Mouse (Mus musculus): Measurements from ENCODE around the gene Plce1.

Gene Plce1

DNA sequence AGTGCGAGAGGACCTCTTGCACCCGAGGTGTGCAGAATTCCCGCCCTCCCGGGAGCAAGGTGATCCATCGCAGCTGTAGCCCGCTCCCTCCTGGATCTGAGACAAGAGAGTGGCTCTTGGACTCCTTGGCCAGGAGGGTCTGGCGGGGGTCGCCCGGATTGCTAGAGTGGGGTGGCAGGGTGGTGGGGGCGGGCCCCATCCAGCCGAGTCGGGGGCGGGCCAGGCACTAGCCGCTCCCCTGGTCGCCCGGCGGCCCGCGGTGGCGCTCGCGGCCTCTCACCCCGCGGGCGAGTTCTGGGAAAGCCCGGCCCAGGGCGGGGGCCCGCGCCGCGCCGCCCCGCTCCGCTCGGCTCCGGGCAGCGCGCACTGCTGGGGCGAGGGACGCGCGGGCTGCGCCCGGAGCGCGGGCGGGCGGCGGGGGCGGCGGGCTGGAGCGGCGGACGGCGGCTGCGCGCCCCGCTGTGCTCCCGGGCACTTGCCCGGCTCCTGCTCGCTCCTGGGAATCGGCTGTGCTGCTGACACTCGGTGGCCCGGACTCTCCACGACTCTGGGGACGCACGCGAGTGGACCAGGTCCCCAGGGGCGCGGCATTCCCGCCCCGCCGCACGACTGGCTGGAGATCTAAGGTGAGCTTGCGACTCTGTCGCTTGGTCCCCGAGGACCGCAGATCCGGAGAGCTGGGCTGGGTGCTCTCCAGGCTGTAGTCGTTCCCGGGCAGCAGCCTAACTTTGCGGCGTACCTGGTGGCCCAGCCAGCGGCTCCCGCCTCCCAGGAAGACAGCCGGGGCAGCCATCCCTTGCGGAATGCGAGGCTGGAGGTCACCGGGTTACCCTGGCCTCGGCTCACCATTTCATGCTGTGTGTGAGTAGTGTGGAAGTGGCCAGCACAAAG lies at the start of gene Plce1:
Gene Plce1, plus strand, starts transcription at position 379 of the 891 bp plus-strand sequence.
- DNase-seq = peak; percentile 71

DNA sequence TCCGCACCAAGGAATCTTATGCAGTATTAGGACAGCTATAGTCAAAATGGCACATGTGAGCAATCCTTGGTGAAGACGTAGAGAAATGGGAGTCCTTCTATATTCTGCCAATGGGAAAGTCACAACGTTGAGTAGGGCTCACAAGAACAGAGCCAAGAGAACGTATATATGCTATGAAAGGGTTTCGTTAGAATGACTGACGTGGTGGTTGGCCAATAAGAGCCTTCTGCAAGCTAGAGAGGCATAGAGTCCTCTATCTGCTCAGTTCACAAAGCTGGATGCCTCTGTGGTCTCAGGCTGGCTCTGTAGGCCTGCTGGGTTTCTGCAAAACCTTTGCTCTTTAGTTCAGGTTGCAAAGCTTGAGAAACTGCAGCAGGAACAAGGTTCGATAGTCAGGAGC lies 49.6 kb upstream of the Plce1 start:
- no peak for DNase-seq

DNA sequence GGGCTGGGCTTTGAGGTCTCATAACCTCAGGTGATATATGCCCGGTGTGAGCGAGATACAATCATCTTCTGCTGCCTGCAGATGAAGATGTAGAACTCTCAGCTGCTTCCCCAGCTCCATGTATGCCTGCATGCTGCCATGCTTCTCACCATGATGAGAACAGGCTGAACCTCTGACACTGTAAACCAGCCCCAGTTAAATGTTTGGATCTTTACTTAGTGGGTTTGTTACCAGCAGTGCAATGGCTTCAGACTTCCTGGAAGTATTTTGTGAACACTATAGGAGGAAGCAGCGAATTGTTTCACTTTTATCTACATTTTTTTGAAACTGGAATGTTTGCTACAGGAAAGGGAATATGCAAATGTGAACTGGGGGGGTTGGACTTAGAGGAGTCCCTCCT lies 48.9 kb upstream of the Plce1 start:
- no peak for DNase-seq

DNA sequence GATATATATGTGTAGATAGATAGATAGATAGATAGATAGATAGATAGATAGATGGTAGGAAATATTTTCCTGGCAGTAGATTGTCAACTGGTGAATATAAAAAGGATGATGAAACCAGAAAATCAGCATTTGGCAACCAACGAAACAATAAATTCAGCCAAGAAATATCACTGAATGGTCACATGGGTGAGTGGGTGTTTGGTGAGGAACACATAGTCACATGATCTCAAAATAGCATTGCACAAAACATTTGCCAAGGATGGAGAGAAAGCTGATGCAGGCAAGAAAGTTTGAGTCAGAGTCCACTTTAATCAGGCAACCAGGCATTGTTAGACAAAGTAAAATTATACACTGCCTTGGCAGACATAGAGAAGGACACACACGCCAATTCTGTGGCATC lies 47.5 kb upstream of the Plce1 start:
- no peak for DNase-seq

DNA sequence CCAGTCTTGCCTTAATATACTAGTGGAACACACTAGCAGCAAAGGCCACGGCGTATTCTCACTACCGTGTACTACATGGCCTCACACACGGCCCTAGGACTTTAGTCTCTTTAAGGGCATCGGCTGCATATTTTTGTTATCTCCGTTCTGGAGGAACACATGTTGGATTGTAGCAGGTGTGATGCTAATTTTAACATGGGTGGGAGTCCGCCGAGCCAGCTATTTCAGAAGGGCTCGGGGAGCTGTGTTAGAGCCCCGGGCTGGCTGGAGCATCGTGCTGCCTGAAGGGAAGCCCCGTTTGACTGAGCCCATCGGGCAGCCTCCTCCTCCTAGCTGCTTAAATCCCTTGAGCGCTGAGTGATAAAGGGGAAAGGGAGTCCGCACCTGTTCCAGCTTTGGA lies 45.7 kb upstream of the Plce1 start:
- DNase-seq = no peak

DNA sequence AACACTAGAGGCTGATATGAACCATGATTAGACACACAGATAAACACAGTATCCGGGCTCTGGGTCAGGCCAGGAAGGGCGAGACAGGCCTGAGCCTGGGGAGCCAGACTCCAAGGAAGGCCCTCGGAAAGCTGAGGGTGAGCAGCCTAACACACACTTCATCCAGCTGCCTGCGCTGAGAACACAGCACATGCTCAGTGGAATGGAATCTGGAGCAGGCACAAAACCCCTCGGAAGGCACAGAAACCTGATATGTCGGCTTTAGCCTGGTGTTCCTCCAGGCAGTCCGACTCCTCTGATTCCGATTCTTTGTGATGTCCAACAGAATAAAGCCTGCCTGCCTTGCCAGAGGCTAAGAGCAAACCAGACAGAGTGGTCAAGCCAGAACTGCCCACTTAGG lies 39.0 kb upstream of the Plce1 start:
- no peak for DNase-seq

DNA sequence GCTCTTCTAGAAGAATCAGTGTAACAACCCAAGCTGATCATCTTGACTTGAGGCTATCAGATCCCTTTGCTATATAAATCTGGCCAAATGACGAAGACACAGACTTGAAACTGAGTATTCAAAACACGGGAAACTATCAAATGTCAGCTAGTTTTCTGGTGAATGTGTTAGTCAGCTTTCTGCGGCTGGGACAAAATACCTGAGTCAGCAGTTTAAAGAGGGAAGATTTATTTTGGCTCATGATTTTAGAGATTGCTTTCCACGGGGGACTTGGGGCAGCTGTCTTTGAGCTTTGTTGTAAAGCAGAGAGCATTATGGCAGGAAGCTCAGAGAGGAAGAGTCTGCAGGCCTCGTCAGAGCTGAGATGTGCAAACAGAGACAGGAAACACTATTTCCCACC lies 35.2 kb upstream of the Plce1 start:
- DNase-seq = no peak

DNA sequence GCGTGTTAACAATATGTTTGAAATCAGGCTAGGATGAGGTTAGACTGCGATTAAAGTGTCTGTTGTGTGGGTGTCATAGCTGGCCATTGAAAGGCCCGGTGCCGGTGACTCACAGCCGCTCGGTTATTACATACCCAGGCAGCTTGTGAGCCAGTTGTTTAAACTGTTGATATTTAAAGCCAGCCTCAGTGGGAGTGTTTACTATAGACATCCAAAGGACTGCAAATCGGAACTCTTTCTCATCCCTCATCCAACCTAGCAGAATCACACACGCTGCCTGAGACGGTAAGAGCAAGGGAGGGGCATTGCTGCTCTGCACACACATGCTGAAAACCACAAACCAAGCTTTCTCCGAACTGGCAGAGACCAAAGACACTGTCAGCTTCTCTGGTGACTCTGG lies 25.7 kb upstream of the Plce1 start:
- DNase-seq = no peak

DNA sequence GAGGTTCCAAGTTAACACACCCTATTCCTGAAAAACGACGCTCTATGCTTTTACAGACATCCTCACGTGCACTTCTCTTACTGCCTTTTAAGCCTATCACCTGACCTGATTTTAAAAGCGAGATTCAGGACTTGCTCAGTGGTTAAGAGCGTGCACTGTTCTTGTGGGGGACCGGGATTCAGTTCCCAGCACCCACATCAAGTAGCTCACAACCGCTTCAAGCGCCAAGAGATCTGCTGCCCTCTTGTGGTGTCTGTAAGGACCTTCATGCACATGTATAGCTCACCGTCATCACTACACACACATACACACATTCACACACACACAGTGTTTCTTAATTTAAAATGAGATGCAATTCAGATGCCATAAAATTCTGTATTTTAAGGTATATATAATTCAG lies 21.9 kb upstream of the Plce1 start:
- no peak for DNase-seq

DNA sequence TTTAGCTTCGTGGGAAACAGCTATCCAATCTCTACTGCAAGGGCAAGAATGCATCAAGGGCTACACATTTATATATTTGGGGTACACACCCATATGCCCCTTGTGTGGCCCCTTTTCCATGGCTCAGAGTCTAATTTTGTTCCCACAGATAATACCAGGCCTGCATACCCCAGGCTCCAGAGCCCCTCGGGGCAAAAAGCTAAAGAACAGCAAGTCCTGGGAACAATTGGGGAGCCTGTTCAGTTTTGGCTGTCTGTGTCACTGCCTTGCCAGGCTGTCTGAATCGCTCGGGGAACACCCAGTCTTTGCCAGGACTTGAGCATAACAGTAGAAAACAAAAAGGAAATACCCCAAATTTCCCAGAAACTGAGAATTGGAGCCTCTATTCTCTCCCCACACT lies 20.2 kb upstream of the Plce1 start:
- no peak for DNase-seq

DNA sequence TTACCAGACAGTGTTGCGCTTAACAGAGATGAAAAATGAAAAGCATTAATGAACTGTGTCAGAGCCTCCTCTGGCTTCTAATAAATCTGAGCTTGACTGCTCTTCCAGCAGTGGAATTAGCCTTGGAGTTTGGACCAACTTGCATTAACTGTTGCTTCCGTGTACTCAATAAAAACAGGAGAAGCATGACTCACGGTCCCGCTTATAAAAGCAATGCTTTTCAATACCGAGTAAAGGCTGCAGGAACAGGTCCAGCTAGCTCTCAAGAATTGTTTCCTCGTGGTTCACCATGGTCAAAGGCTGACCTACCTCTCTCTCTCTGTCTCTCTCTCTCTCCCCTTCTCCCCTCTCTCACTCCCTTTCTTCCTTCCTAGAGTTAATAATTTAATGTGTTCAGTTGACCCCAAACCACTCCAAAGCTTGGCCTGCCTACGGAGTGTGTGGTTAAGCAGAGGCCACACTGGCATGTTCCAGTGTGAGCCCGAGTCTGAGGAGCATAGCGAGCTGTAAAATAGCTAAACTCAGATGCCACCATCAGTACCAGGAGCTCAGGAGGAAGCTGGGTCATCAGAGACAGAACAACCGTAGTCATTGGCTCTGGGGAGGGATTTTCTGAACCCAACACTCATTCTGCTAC lies 10.5 kb upstream of the Plce1 start:
- DNase-seq = no peak

DNA sequence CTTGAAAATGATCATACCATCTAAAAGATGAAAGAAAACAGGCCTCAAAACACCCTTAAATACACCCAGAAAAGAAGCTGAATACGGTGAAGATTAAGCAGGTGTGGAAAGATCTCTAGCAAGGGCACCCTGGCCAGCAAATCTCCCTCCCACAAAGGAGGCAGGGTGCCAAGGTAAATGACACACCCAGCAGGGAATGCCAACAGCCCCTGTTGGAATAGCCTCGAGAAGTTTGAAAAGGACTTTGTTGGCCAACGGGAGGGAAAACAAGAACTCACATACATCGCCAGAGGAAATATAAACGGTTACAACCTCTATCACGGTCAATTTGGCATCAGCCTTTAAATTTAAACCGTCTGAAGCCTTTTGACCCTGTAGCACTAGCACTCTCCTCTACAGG lies 5.5 kb upstream of the Plce1 start:
- DNase-seq = no peak

DNA sequence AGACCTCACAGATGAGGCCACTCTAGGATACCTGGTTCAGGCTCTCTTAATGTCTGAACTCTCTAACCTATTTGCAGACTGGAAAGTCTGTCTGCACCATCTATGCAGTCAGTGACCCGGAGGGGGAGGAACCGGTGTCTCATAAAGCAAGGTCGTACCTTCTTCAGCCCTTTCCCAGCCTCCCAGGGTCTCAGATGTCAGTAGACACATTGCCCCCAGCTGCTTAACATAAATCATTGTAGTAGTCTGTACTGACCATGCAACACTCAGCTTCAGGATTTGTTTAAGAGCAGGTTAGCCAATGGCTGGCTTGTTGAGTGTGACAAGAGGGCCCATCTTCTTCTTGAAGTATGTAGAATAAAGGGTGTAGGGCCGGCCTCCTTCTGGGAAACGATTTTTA lies 2.6 kb upstream of the Plce1 start:
- DNase-seq = no peak

DNA sequence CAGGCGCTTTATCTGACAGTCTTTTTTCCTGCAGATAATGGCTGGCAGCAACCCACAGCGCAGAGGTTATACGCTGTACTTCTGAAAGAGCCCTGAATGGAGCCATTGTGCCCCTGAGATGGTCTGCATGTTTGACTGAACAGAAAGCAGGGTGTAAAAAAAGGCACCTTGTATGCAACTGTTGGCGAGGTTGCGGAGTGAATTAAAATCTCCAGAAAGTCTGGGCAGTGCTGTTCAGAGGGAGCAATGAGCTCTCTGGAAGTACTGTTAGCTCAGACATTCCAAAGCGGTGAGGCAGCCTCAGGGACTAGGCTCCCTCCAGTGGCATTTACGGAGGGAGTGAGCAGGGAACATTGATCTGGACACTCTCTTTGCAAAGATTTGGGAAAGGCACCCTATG lies 2.0 kb upstream of the Plce1 start:
- peak; percentile 68 for DNase-seq

DNA sequence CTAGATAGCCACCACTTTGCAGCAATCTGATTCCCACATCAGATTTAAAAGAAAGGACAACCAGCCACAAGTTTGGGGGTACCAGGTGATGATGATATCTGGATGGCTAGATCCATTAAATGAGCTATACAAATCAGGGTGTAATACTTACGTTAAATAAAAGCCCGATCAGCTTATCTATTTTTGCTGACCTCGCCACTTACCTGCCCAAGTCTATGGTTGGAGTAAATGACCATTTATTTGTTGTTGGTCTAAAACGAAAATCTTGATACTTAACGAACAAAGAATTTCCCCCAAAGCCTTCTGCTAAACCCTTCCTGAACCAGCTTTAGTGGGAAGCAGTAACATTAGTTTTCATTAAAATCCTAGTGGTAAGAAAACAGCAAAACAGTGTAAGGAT lies 1.4 kb upstream of the Plce1 start:
- no peak for DNase-seq

DNA sequence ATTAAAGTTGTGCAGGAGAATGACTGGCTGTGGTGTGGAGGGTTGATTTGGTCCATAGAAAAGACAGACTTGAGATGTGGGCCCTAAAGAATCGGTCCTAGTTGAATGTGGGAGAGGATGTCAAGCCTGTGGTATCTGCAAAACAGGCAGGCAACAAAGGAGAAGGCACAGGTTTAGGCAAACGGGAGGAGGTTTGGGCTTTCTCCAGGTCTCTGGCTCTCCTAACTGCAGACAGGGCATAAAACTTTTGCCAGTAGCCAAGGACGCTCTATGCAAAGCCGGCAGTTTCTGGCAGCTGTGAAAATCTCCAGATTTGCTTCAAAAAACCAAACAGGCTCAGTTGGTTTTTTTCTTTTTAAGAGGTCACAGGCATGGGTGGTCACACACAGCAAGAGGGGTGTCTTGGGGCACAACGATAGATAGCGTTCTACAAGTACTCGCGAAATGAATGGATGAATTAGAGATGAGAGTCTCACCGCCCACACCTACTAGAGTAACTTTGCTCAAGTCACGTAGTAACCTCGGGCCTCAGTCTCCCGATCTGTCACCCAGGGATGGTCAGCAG lies 671 bp upstream of the Plce1 start:
- DNase-seq = no peak

DNA sequence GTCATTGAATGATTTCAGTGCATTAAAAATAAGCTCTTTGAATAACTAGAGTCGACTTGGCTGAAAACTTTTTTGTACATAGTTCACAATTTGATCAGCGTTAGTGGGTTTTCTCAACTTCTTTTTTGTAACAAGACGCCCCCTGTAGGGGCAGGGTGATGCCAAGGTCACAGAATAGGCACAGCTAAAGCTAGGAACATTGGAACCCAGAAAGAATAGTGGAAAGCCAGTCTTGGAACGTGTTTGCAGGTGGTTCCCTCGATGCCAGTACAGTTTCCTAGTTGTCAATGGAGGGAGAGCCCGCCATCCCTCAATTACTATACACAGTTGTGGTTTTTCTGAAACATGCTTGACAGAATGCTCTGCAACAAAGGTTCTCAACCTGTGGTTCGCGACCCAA lies 997 bp downstream of the Plce1 start:
- DNase-seq = peak; percentile 33

DNA sequence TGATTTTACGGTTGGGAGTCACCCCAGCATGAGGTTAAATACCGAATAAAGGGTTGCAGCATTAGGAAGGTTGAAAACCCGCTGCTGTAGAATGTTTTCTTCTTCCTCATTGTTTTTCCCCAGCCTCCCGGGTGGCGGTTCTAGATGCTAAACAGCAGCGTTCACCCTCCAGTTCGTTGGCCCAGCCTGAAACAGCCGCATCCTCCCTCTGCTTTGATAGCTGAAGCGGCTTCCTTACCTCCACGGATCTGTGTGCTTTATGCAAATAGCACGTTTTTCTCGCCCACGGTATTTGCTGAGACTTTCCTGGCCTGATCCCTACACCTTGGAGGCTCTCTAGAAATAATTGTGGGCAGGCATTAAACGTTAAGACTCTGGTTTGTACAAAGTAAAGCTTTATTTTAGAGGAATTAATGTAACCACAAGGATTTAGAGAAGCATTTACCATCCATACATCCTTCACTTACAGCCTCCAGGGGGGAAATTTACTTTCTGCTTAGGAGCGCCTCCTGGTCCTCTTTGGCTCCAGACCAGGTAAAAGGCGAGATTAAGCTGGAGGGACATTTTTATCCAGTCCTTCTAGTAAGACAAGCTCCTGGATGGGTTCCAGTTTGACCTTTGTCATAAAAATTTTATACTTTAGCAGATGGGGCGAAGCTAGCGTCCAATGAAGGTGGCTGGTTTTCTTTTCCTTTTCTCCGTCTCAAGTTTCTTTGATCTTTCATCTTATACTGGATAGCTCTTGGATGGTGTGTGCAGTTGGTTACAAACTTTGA lies 1.7 kb downstream of the Plce1 start:
- no peak for DNase-seq

DNA sequence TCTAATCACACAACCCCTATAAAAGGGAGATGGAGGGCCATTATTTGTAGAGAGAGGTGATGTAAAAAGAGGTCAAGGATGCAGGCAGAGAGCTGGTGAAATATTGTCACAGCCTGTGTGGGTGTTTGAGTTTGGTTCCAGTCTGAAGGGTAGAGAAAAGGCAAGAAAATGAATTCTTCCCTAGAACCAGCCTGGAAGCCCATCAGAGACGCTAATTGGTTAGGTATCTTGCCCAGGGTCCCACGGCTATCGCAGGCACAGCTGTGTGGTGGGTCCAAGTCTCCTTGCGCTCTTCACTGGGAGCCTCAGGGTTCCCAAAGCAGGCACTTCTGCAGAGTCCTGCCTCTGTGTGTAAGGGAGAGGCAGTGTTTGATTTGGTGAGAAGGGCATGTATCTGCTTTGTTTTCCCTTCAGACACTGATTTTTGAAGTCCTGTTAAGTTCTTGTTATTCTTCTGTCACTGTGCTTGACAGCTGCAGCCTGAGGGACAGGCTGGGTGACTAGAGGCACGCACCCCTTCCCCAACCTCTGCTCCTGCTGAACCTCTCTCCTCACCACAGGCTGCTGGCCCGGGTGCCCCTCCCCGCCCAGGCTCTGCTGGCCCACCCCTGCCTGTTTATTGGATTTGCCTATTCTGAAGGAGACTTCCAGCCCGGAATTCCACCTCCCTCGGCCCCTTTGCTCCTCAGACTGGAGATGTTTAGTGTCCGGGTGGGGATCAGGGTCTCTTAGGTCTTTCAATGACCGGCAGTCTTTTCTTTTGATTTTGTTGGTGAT lies 5.1 kb downstream of the Plce1 start:
- no peak for DNase-seq

DNA sequence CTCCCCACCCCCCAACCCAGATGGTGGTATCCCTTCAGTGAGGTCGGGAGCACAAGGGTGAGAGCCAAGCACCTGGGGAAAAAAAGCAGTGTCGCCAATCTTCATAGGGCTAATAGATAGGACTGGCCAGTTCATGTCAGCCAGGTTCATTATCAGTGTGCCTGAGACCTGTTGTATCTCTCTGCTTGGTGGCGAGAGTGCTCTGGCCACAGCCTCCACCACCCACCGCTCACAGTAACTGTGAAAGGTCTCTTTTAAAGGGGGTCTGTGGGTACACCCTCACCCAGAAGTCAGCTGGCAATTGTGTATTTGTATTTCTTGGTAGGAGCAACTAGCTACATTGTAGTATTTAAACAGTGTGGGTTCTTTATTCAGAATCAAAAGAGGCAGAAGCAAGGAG lies 6.6 kb downstream of the Plce1 start:
- DNase-seq = no peak

DNA sequence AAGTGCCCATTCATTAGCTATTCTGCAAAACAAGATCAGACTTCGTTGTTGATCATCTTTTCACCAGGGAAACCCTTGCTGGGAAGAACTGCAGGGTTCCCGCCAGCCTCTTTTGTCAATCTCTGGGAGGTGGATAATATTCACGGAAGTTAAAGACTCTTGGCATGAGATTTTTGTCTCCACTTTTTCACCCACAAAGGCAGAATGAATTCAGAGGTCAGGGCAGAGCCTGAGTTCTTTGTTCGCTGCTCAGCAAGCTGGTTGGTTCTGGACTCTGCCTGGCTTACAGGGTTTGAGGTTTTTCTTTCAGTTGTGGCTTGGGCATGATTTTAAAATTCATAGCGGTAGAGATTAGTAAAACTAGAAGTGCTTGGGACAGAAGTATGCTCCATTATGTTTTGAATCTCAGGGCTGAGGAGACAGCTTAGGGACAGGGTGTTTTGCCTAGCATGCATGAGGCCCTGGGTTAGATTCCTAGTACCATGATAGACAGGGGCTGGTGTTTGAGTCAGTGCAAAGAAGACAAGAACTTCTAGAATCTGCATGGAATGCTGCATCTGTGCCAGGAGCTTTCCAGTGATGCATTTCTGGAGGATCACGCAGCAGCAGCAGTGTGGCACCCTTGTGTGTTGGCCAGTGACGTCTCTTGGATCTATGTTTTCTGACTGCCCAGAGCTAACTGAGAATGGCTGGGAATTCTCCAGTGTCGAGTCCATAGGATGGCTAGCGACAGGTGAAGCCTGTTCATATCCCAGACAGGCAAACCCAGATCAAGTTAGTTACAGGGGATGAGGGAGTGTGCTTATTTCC lies 7.4 kb downstream of the Plce1 start:
- DNase-seq = peak; percentile 17

DNA sequence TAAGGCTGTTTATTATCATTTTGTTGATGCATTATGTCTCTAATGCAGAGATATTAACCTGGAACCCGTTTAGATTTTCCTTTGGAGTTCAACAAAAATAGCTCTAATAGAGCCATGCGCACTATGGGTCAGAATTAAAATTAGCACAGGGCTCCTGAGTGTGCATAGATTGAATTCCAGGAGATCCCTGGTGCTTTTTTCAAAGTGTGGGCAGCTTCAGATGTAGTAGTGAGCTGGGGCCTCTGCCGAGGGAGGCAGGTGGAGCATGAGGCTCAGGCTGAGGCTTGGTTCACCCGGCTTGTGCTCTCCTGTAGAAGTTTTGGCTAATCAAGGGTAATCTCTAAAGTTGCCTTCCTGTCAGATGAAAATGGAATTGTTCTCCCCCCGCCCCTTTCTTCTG lies 17.3 kb downstream of the Plce1 start:
- DNase-seq = no peak

Data from retina, postnatal 1 day (tissue).